Mouse (Mus musculus): ENCODE measurements around the gene Nek7. TPM values are rescaled to one million over a fixed set of nuclear protein-coding genes. Genes with fewer than 3 reads are reported as not detected.
A peak's percentile ranks its signal among the peaks of the same experiment; 100 is the strongest.

The Nek7 gene
- total and polyA plus RNA-seq, 3 experiments, result 4.7 to 9.1 TPM; not detected in 1

- no peak for TF ChIP-seq ELF1 (IDR thresholded peaks at IDR 0.05; ENCODE audit: low read depth, low read length)
- TF ChIP-seq USF2 (IDR thresholded peaks at IDR 0.05; ENCODE audit: borderline replicate concordance in 1 of 2, insufficient read depth in 1 of 2, low read depth in 1 of 2, low read length in 2 of 2), result no peak
- TF ChIP-seq ZKSCAN1 (IDR thresholded peaks at IDR 0.05; ENCODE audit: low read depth, low read length), result no peak
- no peak overlapping the region for H3K9ac ChIP-seq (ENCODE audit: control insufficient read depth, low read depth, low read length, poor library complexity, severe bottlenecking)
- no peaks in the 10 kb centered on the region for H3K36me3 ChIP-seq (ENCODE audit: control insufficient read depth in 1 of 2, insufficient read depth in 2 of 2, low read length in 2 of 2)
- no peaks in the 10 kb centered on the region for H3K79me2 ChIP-seq (ENCODE audit: control insufficient read depth, insufficient read depth, low read length, poor library complexity)
- H3K4me1 ChIP-seq (ENCODE audit: control insufficient read depth in 1 of 2, insufficient read depth in 2 of 2, low read length in 2 of 2), result no peaks in the 10 kb centered on the region
- DNase-seq (ENCODE audit: low read depth, low spot score), result no peak
- H3K27ac ChIP-seq (ENCODE audit: control insufficient read depth, low read depth, low read length), result no peak overlapping the region
- no peaks in the 10 kb centered on the region for H3K9me3 ChIP-seq (replicated peaks; ENCODE audit: insufficient read depth, low read length)
- no peak overlapping the region for H3K4me3 ChIP-seq (ENCODE audit: control insufficient read depth in 1 of 2, insufficient read depth in 1 of 2, low read depth in 2 of 2, low read length in 2 of 2)
- H3K27me3 ChIP-seq (ENCODE audit: control insufficient read depth in 1 of 2, insufficient read depth in 2 of 2, low read length in 2 of 2), result no peaks in the 10 kb centered on the region
These were observed 32.1 kb downstream of the Nek7 start for GRCm38 (mm10) chr1:138587812-138588211.

GRCm38 (mm10) chr1:138586891-138587290, 33.0 kb downstream of the Nek7 start:
- DNase-seq (ENCODE audit: low read depth, low spot score), result no peak
- no peaks in the 10 kb centered on the region for H3K79me2 ChIP-seq (ENCODE audit: control insufficient read depth, insufficient read depth, low read length, poor library complexity)
- no peak overlapping the region for H3K9ac ChIP-seq (ENCODE audit: control insufficient read depth, low read depth, low read length, poor library complexity, severe bottlenecking)
- H3K27me3 ChIP-seq (ENCODE audit: control insufficient read depth in 1 of 2, insufficient read depth in 2 of 2, low read length in 2 of 2), result no peaks in the 10 kb centered on the region
- TF ChIP-seq MEF2A (IDR thresholded peaks at IDR 0.05; ENCODE audit: extremely low read depth, insufficient replicate concordance, low read depth, low read length, poor library complexity, severe bottlenecking) (no peak), POLR2AphosphoS5 (IDR thresholded peaks at IDR 0.05; ENCODE audit: borderline replicate concordance, low read depth, low read length) (no peak), POLR2A (IDR thresholded peaks at IDR 0.05; ENCODE audit: control insufficient read depth in 1 of 2, insufficient read depth in 1 of 2, low read depth in 1 of 2, low read length in 2 of 2, poor library complexity in 1 of 2) (no peak), MAFK (IDR thresholded peaks at IDR 0.05; ENCODE audit: borderline replicate concordance, low read depth, low read length) (no peak)
- H3K27ac ChIP-seq (ENCODE audit: control insufficient read depth, low read depth, low read length), result no peak overlapping the region
- no peaks in the 10 kb centered on the region for H3K4me1 ChIP-seq (ENCODE audit: control insufficient read depth in 1 of 2, insufficient read depth in 2 of 2, low read length in 2 of 2)
- H3K36me3 ChIP-seq (ENCODE audit: control insufficient read depth in 1 of 2, insufficient read depth in 2 of 2, low read length in 2 of 2), result no peaks in the 10 kb centered on the region
- H3K9me3 ChIP-seq (replicated peaks; ENCODE audit: insufficient read depth, low read length), result no peaks in the 10 kb centered on the region
- H3K4me3 ChIP-seq (ENCODE audit: control insufficient read depth in 1 of 2, insufficient read depth in 1 of 2, low read depth in 2 of 2, low read length in 2 of 2), result no peak overlapping the region

DNA sequence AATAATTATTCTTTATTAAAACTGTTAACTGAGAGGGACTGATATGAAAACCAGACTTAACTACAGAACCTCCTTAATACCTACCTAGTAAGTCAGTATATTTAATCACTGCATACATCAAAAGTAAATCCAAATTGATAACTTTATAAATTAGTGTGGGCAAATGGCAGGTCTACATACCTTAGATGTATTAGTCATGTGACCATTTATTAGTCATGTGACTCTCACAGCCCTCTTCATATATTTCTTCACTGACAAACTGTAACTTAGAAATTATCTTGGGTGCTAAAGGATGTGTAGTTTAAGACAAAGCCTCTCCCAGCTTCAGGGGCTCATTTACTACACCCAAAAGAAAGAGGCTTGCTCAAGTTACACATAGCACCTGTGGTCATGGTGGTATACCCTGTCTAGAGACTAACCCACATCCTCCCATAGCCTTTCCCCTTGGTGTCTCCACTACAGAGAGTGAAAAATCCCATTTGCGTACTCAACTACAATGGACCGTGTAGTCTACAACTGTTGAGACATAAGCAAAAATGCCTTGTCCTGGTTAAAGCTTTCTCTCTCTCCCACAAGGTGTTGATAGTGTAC, 35.4 kb downstream of the Nek7 start:
- H3K4me3 ChIP-seq (ENCODE audit: control insufficient read depth in 1 of 2, insufficient read depth in 1 of 2, low read depth in 2 of 2, low read length in 2 of 2), result no peak overlapping the region
- no peak for DNase-seq (ENCODE audit: low read depth, low spot score)
- H3K27ac ChIP-seq (ENCODE audit: control insufficient read depth, low read depth, low read length), result no peak overlapping the region
- H3K9me3 ChIP-seq (replicated peaks; ENCODE audit: insufficient read depth, low read length), result no peaks in the 10 kb centered on the region
- no peaks in the 10 kb centered on the region for H3K79me2 ChIP-seq (ENCODE audit: control insufficient read depth, insufficient read depth, low read length, poor library complexity)
- H3K27me3 ChIP-seq (ENCODE audit: control insufficient read depth in 1 of 2, insufficient read depth in 2 of 2, low read length in 2 of 2), result no peaks in the 10 kb centered on the region
- H3K9ac ChIP-seq (ENCODE audit: control insufficient read depth, low read depth, low read length, poor library complexity, severe bottlenecking), result no peak overlapping the region
- peaks cover 0 to 6% of the 10 kb centered on the region in 2 experiments; a peak in 1 of 4 replicates for H3K36me3 ChIP-seq (ENCODE audit: control insufficient read depth in 1 of 2, insufficient read depth in 2 of 2, low read length in 2 of 2)
- no peak for TF ChIP-seq KAT2A (conservative IDR thresholded peaks at IDR 0.05; ENCODE audit: low read depth, low read length)
- TF ChIP-seq USF1 (IDR thresholded peaks at IDR 0.05; ENCODE audit: low read depth, low read length), result peak; percentile 61
- no peak for TF ChIP-seq BHLHE40 (IDR thresholded peaks at IDR 0.05; ENCODE audit: borderline replicate concordance, low read depth, low read length)
- no peak for TF ChIP-seq MAZ (IDR thresholded peaks at IDR 0.05; ENCODE audit: low read depth, low read length)
- H3K4me1 ChIP-seq (ENCODE audit: control insufficient read depth in 1 of 2, insufficient read depth in 2 of 2, low read length in 2 of 2), result peaks cover 2 to 3% of the 10 kb centered on the region in 2 experiments; a peak in 3 of 4 replicates
